Mouse (Mus musculus) heart, adult 2 months (tissue): ENCODE measurements around the gene Slc47a1.

Experiments used
- CTCF ChIP-seq: fragments of 200-600 bp; IDR thresholded peaks from 2 replicates; pipeline ENCODE4 v1.8.1; 2022; ENCODE audit warnings: antibody characterized with exemption, mild to moderate bottlenecking, moderate library complexity
- EP300 ChIP-seq: fragments of 200-500 bp; IDR thresholded peaks from 2 replicates; pipeline ENCODE4 v1.6.1; 2011; ENCODE audit warnings: low read depth, low read length, control low read depth; ENCODE audit not compliant: insufficient read depth
- POLR2A ChIP-seq: fragments of 200-500 bp; IDR thresholded peaks from 2 replicates; pipeline ENCODE4 v1.6.1; 2011; ENCODE audit warnings: mild to moderate bottlenecking, low read depth, low read length, control low read depth; ENCODE audit not compliant: insufficient read depth

DNA sequence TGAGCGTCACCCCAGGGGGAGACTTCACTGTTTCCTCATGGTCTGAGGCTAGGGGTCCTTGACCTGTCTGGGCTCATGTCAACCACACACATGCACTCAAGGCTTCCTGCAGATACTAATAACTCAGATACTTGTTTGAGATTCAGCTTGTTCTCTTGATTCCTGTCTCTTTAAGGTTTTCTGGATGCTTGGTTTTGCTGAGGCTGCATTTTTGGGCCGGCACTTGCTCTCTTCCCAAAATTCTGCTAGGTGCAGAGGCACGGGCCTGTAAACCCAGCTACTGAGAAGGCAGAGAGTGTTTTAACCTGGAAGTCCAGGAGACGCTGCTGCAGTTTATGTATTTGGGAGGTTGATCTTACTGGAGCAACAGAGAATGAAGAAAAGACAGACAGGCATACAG lies 23.6 kb upstream of the Slc47a1 start:
- TF ChIP-seq CTCF (no peak), POLR2A (no peak), EP300 (no peak)
